Mouse (Mus musculus): ENCODE data around the gene Kazn. TPM values are rescaled to one million over a fixed set of nuclear protein-coding genes. Genes with fewer than 3 reads are reported as not detected.

The Kazn gene
- polyA plus RNA-seq, 1 experiment from 2014 or later, result 6.1 TPM

GRCm38 (mm10) chr4:142126641-142127274 is 112.4 kb downstream of the Kazn start:
- ATAC-seq, result no peak
- no peak for DNase-seq (ENCODE audit: low read depth, low spot score)
- in situ Hi-C loops (cut with MboI; ENCODE audit: low pct_unique_long_range_greater_than_20kb), result loop anchor here (25.0 kb wide), 1 partner anchor 761 kb away; no protein-coding TSS in a partner anchor
- no peak for TF ChIP-seq CTCF (IDR thresholded peaks at IDR 0.05)
- POLR2A ChIA-PET, result no interaction called here
- CTCF ChIA-PET, result no interaction called here
- no peaks in the 10 kb centered on the region for H3K27me3 ChIP-seq

GRCm38 (mm10) chr4:142121164-142121563 is 118.0 kb downstream of the Kazn start:
- in situ Hi-C loops (cut with MboI; ENCODE audit: low pct_unique_long_range_greater_than_20kb), result no loop called here
- no peak for DNase-seq (ENCODE audit: low read depth, low spot score)
- no peaks in the 10 kb centered on the region for H3K27me3 ChIP-seq
- no peak for ATAC-seq
- ChIA-PET CTCF (no interaction called here), POLR2A (no interaction called here)
- TF ChIP-seq CTCF (IDR thresholded peaks at IDR 0.05), result no peak

- H3K27me3 ChIP-seq, result no peaks in the 10 kb centered on the region
- CTCF ChIA-PET, result no interaction called here
- POLR2A ChIA-PET, result no interaction called here
- in situ Hi-C loops (cut with MboI; ENCODE audit: low pct_unique_long_range_greater_than_20kb), result no loop called here
- no peak for DNase-seq (ENCODE audit: low read depth, low spot score)
- no peak for TF ChIP-seq CTCF (IDR thresholded peaks at IDR 0.05)
- no peak for ATAC-seq
Observed at GRCm38 (mm10) chr4:142118522-142118921, 120.7 kb downstream of the Kazn start.

GRCm38 (mm10) chr4:142117993-142118392 is 121.2 kb downstream of the Kazn start:
- ChIA-PET CTCF (no interaction called here), POLR2A (no interaction called here)
- DNase-seq (ENCODE audit: low read depth, low spot score), result no peak
- TF ChIP-seq CTCF (IDR thresholded peaks at IDR 0.05), result no peak
- in situ Hi-C loops (cut with MboI; ENCODE audit: low pct_unique_long_range_greater_than_20kb), result no loop called here
- no peak for ATAC-seq
- H3K27me3 ChIP-seq, result no peaks in the 10 kb centered on the region

- H3K27me3 ChIP-seq, result no peaks in the 10 kb centered on the region
- ChIA-PET POLR2A (no interaction called here), CTCF (interaction anchor here (1.3 kb wide), 1 partner anchor 15 kb away, joined by 3 read pairs; no protein-coding TSS in a partner anchor)
- in situ Hi-C loops (cut with MboI; ENCODE audit: low pct_unique_long_range_greater_than_20kb), result no loop called here
- DNase-seq (ENCODE audit: low read depth, low spot score) (no peak), ATAC-seq (no peak)
- peak; percentile 77 for TF ChIP-seq CTCF (IDR thresholded peaks at IDR 0.05)
Observed at GRCm38 (mm10) chr4:142113306-142113705, 125.9 kb downstream of the Kazn start.

GRCm38 (mm10) chr4:142103081-142103671 is 136.0 kb downstream of the Kazn start:
- DNase-seq (ENCODE audit: low read depth, low spot score) (no peak), ATAC-seq (no peak)
- CTCF ChIA-PET, result no interaction called here
- POLR2A ChIA-PET, result no interaction called here
- H3K27me3 ChIP-seq, result no peaks in the 10 kb centered on the region
- in situ Hi-C loops (cut with MboI; ENCODE audit: low pct_unique_long_range_greater_than_20kb), result no loop called here
- TF ChIP-seq CTCF (IDR thresholded peaks at IDR 0.05), result no peak

- no peak for DNase-seq (ENCODE audit: low read depth, low spot score)
- H3K27me3 ChIP-seq, result no peaks in the 10 kb centered on the region
- ATAC-seq, result peak; percentile 56
- in situ Hi-C loops (cut with MboI; ENCODE audit: low pct_unique_long_range_greater_than_20kb), result no loop called here
- peak; percentile 72 for TF ChIP-seq CTCF (IDR thresholded peaks at IDR 0.05)
- POLR2A ChIA-PET, result interaction anchor here (1.3 kb wide), 1 partner anchor 14 kb away, joined by 6 read pairs; the partner anchor contains the start of gene Tmem51
- CTCF ChIA-PET, result interaction anchor here (0.8 to 2.5 kb wide), 9 partner anchors 8 to 288 kb away, joined by 3 to 12 read pairs (median 4); no protein-coding TSS in a partner anchor
Observed at GRCm38 (mm10) chr4:142098303-142098702, 140.9 kb downstream of the Kazn start.

GRCm38 (mm10) chr4:142097871-142098270 is 141.3 kb downstream of the Kazn start:
- in situ Hi-C loops (cut with MboI; ENCODE audit: low pct_unique_long_range_greater_than_20kb), result no loop called here
- peak; percentile 88 for DNase-seq (ENCODE audit: low read depth, low spot score)
- ChIA-PET POLR2A (interaction anchor here (1.3 kb wide), 1 partner anchor 13 kb away, joined by 6 read pairs; the partner anchor contains the start of gene Tmem51), CTCF (interaction anchor here (0.8 to 2.5 kb wide), 12 partner anchors 9 to 288 kb away, joined by 3 to 12 read pairs (median 4); no protein-coding TSS in a partner anchor)
- no peak for TF ChIP-seq CTCF (IDR thresholded peaks at IDR 0.05)
- H3K27me3 ChIP-seq, result no peaks in the 10 kb centered on the region
- peak; percentile 83 for ATAC-seq

GRCm38 (mm10) chr4:142095513-142096241 is 143.5 kb downstream of the Kazn start:
- H3K27me3 ChIP-seq, result no peaks in the 10 kb centered on the region
- DNase-seq (ENCODE audit: low read depth, low spot score), result no peak
- no peak for ATAC-seq
- no peak for TF ChIP-seq CTCF (IDR thresholded peaks at IDR 0.05)
- in situ Hi-C loops (cut with MboI; ENCODE audit: low pct_unique_long_range_greater_than_20kb), result no loop called here
- ChIA-PET CTCF (interaction anchor here (0.9 to 1.2 kb wide), 2 partner anchors 20 to 90 kb away, joined by 3 to 5 read pairs; no protein-coding TSS in a partner anchor), POLR2A (no interaction called here)

GRCm38 (mm10) chr4:142094386-142094785 is 144.8 kb downstream of the Kazn start:
- TF ChIP-seq CTCF (IDR thresholded peaks at IDR 0.05), result no peak
- no peak for ATAC-seq
- H3K27me3 ChIP-seq, result no peaks in the 10 kb centered on the region
- in situ Hi-C loops (cut with MboI; ENCODE audit: low pct_unique_long_range_greater_than_20kb), result loop anchor here (5.0 kb wide), 1 partner anchor 92 kb away; no protein-coding TSS in a partner anchor
- POLR2A ChIA-PET, result interaction anchor here (0.5 kb wide), 2 partner anchors 268 to 300 kb away, joined by 3 read pairs; partner anchors contain the start of gene Cela2a
- no peak for DNase-seq (ENCODE audit: low read depth, low spot score)
- CTCF ChIA-PET, result interaction anchor here (1.1 kb wide), 1 partner anchor 89 kb away, joined by 3 read pairs; no protein-coding TSS in a partner anchor
